Mouse (Mus musculus) urinary bladder, postnatal 0 days (tissue): ENCODE results near the gene Tmem9b. TPM values are rescaled to one million over a fixed set of nuclear protein-coding genes. Genes with fewer than 3 reads are reported as not detected.

ENCODE experiments used
- polyA plus RNA-seq: library from polyadenylated mRNA; unstranded; fragments of >200 nt; fragmentation: Nextera tagmentation; extraction: Ambion mirVana; gene quantifications from 2 replicates; pipeline ENCODE4 v1.2.1, GENCODE M21; 2015

The Tmem9b gene
- 58.3 and 62.2 TPM in 2 replicates for polyA plus RNA-seq

DNA sequence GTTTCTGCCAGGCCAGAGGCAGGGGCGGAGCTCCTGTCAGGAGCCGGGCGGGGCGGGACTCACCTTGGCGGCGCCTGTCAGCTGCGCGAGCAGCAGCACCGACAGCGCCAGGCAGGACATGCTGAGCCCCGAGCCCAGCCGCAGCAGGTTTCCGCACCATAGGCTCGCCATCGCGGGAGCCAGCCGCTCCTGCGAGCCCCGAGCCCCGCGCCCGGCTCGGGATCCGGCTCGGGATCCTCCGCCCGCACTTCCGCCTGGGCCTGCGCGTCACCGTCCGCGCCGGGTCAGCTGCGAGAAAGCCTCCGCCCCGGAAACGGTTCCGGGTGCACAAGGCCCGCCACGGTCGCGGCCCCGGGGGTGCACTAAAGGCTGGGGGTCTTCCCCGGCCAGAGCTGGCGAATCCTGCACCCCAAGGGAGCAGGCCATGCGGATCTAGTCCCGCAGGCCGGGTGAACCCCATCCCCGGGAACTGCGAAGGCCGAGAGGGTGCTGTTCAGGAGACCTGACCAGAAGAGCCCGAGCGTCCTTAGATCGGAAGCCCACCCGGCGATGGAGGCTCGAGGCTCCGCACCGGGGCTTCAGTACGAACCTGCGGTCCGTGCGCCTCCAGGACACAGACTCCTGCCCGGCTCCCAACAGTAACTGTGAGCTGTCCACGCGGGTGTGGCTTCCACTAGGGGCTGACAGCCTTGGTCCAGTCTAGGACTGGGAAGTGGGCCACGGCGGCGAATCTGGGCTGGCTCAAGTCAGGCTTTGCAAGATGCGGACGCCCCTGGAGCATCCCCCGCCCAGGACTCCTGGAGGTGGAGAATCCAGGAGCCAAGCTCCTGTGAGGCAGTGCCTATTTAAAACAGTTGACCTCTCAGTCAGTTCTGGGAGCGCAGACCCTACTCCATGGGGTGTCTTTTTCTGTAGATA is at the start of gene Tmem9b:
Gene Tmem9b (minus strand): TSS at position 868 of the 918 bp plus-strand sequence.

DNA sequence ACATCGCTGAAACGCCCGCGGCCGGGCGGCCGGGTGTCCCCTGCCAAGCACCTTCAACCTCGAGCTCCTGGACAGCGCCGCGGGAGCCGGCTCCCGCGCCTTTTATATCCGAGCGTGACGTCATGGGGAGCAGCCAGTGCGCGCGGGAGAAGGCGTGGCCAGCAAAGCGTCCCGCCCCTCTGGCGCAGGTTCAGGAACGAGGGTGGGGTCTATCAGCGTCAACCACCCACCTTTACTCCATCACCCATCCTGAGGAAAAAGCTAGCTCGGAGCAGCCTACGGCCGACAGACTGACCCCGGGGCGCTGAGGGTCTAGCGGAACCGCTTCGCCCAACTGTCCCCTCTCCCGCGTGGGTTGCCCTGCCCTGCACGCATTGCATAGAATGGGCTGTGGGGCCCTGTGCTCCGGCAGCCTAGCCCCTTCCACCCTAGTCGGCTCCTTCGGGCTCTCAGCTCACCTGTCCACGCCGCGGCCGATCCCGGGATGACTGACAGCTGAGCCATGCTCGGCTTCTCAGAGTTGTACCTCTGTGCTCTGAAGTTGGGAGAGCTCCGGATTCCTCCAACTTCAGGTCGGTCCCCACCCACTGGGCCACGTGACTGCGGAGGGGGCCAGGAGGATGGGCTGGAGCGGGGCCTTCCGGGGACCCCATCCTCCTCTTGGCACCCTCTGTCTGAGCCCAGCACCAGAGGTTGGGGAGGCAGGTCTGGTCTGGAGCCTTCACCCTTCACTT is 29.0 kb upstream of the Tmem9b start, which contains the start of gene Nrip3:
Gene Nrip3 (minus strand): TSS at position 556 of the 734 bp plus-strand sequence.

DNA sequence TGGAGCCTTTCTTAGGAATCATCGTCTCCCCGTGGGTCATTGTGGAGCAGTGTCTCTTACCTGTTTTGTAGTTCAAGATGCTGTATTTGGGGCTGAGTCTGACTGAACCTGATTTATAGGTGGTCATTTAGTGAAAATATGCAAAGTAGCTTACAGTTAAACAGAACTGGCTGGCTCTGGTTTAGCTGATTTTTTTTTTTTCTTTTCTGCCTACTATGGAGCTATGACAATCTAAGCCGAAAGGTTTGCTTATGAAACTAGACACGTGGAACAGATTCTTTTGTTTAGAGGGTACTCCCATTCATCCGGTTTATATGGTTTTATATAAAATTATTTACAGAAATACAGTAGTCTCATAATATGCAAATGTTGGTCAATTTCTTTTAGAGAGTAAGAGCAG is 21.0 kb downstream of the Tmem9b start, which contains the start of gene Ascl3:
Gene Ascl3 (minus strand): TSS at position 101 of the 400 bp plus-strand sequence.

DNA sequence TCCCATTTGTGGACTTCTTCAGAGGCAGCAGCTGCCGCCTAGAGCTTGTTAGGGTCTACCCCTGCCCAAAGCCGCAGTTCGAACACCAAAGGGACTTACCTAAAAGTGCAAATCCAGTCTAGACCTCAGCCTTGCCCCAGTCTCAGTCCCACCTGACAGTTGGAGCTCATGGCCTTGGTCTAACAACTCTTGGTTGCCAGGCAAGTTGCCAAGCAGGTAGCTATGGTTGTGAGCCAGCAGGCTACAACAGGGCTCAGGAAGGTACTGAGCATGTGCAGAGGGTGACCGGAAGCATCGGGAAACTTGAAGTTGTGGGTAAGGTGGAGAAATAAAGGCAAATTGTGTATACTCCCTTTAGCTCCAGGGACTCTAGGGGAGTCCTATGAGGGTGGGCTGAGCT is 29.0 kb downstream of the Tmem9b start, which contains the start of gene BC051019:
Gene BC051019 (minus strand): TSS at position 154 of the 400 bp plus-strand sequence.

DNA sequence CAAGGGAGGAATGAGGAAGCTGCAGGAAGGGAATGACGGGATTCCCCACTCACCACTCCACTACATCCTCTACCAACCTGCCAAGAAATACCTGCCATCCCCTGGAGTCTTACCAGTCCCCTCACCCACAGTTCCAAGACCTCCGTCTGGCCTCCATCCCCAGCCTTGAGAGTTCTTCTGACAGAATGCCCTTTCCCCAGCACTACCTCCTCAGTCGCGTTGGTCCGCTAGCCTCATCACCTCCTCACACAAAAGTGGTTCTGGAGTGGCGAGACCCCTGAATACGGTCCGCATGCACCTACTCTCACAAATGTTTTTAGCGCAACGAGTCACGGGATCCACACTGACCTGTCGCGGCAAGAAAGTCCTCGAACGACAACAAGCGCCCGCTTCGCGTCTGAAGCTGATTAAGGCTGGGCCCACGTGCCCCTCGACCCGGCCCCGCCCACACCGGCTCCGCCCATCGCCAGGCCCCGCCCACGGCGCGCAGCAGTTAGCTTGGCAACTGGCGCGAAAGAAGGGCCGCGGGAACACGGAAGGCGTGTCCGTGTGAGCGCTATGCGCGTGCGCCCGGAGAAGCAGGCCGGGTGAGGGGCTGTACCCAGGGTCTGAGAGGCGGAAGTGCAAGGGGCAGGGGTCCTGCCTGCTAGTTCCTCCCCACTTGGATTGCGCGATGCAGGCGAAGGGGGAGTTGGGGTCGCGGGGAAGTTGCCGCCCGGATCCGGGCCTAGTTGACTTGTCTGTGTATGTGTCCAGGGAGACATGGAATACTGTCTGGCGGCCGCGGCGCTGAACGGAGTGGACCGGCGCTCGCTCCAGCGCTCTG is 49.3 kb downstream of the Tmem9b start, which contains the start of the genes St5 and Akip1:
Gene St5 (minus strand): TSS at position 416 of the 826 bp plus-strand sequence.
Gene Akip1 (plus strand): TSS at position 501 of the 826 bp plus-strand sequence.

Other genes starting within 250 kb of the Tmem9b start
- 0.01 and 0.10 TPM in 2 replicates for gene Trim66, start 244.7 kb downstream of the Tmem9b start, polyA plus RNA-seq
- 110 and 116 TPM in 2 replicates for gene Rpl27a, start 233.7 kb downstream of the Tmem9b start, polyA plus RNA-seq
- gene St5, start 49.3 kb downstream of the Tmem9b start, polyA plus RNA-seq = 30.9 and 38.2 TPM in 2 replicates
- 35.6 and 36.4 TPM in 2 replicates for gene Akip1, start 49.2 kb downstream of the Tmem9b start, polyA plus RNA-seq
- gene BC051019, start 29.0 kb downstream of the Tmem9b start, polyA plus RNA-seq = 10.7 and 12.1 TPM in 2 replicates
- 0.51 TPM in 1 of 2 replicates, not detected in the other for gene Ascl3, start 21.1 kb downstream of the Tmem9b start, polyA plus RNA-seq
- 0.57 and 0.76 TPM in 2 replicates for gene Nrip3, start 29.1 kb upstream of the Tmem9b start, polyA plus RNA-seq
- gene Scube2, start 112.8 kb upstream of the Tmem9b start, polyA plus RNA-seq = 21.2 and 23.5 TPM in 2 replicates
- 19.1 and 21.2 TPM in 2 replicates for gene Dennd5a, start 207.6 kb upstream of the Tmem9b start, polyA plus RNA-seq
- gene Tmem41b, start 234.1 kb upstream of the Tmem9b start, polyA plus RNA-seq = 52.0 and 71.6 TPM in 2 replicates